Mouse (Mus musculus): ENCODE data around the gene Sprtn.

Sprtn gene

GRCm38 (mm10) chr8:124947865-124948732 is 50.4 kb downstream of the Sprtn start:
- peak; percentile 78 for DNase-seq

- no peak for DNase-seq
These were observed 51.0 kb downstream of the Sprtn start for GRCm38 (mm10) chr8:124948733-124949111.

GRCm38 (mm10) chr8:124949209-124950068 is 51.8 kb downstream of the Sprtn start, which contains the start of gene Egln1:
Gene Egln1, minus strand, starts transcription at chr8:124949324.
- peak; percentile 88 for DNase-seq

GRCm38 (mm10) chr8:124950069-124950456 is 52.4 kb downstream of the Sprtn start:
- no peak for DNase-seq

GRCm38 (mm10) chr8:124950865-124951264 is 53.2 kb downstream of the Sprtn start:
- no peak for DNase-seq

GRCm38 (mm10) chr8:124953188-124953587 is 55.5 kb downstream of the Sprtn start:
- no peak for DNase-seq

GRCm38 (mm10) chr8:124954572-124955082 is 56.9 kb downstream of the Sprtn start:
- DNase-seq = no peak
